Mouse (Mus musculus): ENCODE measurements around the gene Rasgrp1.
A peak's percentile ranks its signal among the peaks of the same experiment; 100 is the strongest.

Gene Rasgrp1

DNA sequence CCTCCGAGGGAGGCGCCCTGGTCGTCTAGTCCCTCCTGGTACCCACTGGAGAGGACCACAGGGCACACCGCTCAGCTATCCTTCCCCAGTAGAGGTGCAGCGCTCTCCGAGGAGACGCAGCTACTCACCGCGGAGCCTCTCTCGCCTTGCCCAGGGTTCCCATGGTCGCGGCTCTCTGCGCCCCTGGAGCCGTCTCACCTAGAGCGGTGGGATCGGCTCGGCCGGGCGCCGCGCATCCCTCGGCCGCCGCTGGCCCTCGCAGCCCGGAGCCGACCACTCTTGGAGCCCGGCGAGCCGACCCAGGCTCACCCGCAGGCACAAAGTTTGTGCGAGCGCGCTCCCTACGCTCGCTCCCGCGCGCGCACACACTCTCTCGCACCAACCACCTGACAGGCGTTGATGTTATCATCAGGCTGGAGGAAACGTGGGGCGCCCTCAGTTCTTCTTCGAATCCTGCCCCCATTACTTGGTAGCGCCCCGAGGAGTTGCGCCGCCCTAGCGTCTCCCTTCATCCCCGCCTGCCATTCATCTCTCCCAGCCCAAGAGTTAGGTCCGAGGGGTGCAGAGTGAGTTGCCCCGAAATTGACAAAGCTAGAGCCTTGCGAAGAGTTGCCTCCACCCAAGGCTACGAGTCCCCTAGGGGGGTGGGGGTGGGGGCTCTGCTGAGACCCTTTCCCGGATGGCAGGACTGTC, at the start of gene Rasgrp1:
Gene Rasgrp1, minus strand, starts transcription at position 455 of the 693 bp plus-strand sequence.
- DNase-seq (ENCODE audit: low spot score in 2 of 2): peak; percentile 69 to 76

DNA sequence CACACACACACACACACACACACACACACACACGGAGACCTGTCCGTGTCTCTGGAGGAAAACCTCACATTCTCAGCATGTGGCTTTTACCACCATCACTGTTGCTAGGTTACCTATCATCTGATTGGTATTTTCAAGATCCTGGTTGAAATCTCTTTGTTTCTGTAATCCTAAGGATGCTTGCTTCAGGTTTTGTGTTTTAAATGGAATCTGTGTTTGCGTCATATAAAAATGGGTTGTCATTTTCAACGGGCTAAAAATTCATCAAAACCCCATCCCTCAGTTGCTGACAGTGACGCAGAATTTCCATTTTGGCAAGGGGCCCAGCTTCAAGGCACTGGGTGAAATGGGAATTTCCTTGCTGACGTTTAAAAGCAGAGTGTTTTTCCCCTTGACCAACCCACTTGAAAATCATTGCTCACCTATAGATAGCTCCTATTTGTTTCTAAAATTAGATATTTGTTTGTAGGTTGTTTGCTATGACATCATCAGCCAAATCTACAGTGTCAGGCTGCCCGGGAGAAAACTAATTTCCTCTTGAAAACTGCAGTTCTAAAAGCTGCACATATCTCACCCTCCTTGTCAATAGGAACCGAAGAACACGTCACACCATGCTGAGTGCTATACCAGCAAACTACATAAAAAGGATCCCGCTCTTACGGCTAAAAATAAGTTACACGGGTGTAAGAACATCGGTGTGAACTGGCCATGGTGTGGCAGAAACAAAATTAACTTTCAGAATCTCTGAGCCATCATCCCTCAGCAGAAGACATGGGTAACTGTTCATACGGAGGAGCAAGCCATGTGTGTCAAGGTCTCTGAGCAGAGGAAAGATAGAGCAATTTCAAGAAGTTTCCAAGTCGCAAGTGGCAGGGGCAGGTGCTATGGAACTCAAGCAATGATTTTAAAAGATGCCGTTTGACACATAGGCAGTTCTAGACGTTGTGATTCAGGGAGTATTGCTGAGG, 47.4 kb upstream of the Rasgrp1 start:
- DNase-seq (ENCODE audit: low spot score in 2 of 2): peak in 1 of 2 experiments; percentile 71

DNA sequence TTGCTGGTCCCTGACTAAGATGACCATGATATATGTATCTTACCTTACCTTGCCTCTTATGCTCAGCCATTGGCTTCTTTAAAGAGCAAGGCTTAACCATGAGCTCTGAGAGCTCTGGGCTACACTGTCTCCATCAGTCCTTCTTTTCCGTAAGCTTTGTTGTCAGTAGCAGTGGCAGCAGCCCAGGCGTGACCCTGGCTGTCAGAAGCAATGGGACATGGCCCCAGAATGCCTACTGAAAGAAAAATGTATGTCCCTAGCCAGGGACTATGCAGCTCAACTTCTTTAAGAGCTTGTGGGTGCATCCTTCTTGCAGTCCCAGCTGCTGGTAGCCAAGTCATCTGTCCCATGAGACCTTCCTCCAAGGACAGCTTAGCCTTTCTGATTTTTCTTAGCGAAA, 46.7 kb upstream of the Rasgrp1 start:
- no peak for DNase-seq (ENCODE audit: low spot score in 2 of 2)

DNA sequence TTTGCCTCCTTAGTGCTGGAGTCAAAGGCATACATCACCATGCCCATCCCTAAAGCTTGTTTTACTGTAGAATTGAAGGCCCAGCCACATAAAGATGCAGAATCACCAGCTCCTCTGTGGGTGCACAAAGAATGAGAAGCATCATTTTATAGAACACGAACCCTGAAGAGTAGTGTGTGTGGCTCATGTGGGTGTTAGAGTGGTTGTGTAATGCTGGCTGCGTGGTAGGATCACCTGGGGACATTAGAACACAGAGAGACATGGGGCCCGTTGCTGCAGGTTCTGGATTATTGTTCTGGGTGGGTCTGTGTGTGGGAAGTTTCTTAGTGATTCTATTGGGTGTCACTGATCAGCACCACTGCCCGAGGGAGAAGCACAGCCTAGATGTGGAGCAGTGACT, 45.3 kb upstream of the Rasgrp1 start:
- DNase-seq (ENCODE audit: low spot score in 2 of 2): no peak

DNA sequence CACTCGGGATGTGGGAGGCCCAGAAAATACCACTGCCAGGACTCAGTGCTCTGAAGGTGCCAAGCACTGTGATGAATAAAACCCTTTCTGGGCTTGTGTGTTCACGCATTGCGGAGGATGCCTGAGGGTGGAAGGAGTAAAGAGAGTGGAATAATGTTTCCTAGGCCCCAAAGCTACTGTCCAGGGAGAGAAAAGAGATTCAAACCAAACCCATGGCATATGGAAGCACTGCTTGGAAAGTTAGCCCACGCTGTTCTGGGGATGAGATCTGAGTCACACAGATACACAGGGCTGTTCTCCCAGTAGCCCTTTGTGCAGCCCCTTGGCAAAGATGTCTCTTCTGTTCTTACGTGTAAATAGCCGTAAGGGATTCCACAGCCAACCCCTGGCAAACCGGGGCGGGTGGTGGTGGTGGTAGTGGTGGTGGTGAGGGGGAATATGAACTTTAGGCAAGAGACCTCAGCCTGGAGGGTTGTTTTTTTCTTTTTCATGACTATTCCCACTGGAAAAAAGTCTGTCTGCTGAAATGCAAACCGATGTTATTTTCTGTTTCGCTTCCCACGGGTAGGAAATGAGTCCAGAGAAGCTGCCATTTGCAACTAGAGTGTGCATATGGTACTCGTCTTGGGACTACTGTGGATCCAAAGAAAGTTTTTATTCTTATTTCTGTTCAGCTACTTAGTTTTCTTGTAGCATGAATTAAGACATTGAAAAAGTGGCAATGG, 44.3 kb upstream of the Rasgrp1 start:
- DNase-seq (ENCODE audit: low spot score in 2 of 2): peak; percentile 41 to 61

DNA sequence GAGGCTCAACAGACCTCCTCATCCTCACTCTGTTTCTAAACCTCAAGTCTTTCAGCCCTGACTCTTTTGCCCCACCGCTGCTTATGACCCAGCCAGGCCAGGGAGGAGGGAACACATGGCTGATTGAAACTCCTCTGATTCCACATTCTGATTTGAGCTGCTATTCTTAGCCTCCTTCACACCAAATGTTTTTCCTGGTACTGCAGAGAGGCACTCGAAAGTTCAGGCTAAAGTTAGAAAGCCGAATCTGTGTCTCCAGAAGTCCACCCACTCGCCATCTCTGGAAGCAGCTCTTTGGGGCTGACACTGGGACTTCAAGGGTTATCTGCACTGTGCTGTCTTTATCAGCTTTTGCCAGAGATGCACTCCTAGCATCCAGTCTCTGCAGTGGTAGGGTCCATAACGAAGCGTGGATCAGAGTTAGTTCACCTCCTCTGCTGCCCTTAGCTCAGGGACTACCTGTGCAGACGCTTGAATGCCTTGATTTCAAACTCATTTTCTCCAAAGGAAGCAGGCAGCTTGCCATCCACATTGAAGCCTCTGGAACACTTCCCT, 43.3 kb upstream of the Rasgrp1 start:
- DNase-seq (ENCODE audit: low spot score in 2 of 2): peak; percentile 53 to 67

DNA sequence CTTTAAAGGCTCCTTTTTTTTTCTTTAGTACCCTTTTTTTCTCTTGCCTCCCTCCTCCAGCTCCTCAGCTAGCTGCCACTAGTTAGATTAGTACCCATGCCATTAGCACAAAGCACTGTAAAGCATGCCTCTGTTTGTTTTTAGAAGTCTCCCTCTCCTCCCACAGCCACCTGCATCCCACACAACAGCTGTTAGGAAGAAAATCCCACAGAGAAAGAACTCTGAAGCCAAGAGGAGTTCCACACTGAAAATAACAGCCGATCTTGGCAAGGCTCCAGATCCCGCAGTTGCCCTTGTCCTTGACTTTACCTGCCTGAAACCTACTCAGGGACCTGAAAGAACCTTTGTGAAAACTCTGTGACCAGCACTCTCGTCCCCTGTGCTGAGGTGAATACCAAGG, 38.5 kb upstream of the Rasgrp1 start:
- DNase-seq (ENCODE audit: low spot score in 2 of 2): peak; percentile 57 to 71

DNA sequence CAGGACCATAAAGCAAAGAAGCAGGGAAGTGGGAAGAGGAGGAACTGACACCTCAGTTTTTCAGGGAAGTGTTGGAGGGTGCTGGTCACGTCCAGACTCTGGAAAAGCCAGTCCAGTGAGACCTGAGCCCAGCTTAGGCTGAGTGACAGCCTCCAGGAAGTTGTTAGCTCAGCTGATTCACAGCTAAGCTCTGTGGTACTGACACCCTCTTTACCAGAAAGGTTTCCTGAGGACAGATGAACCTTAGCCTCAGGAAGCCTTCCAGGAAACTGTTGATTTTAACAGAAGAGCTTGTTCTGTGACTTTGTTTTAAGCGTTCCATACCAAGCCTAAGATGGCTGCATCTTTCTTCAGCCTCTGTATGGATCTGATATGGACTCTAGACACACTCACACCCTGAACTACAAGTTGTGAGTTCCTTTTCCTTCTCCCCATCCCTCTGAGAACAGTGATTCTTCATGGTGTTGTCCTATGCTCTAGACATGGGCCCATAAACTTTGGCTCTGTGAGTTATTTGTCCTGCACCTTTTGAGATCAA, 31.6 kb upstream of the Rasgrp1 start:
- DNase-seq (ENCODE audit: low spot score in 2 of 2): no peak

DNA sequence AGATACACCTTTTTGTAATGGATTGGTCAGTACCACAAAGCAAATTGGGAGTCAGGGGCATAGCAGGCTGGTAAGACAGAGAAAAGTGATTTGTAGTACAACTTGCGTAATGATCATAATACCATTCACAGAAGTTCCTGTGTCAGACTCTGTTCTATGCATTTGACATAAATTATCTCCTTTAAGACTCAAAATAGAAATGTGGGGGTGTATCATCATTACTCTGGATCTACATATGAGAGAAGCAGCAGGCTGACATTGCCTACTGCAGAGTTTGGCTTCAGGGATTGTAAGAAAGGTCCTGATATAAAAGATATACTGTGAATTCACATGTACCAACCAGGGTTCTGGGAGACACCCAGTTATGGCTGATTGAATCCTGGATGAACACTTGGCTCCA, 28.9 kb upstream of the Rasgrp1 start:
- DNase-seq (ENCODE audit: low spot score in 2 of 2): no peak

DNA sequence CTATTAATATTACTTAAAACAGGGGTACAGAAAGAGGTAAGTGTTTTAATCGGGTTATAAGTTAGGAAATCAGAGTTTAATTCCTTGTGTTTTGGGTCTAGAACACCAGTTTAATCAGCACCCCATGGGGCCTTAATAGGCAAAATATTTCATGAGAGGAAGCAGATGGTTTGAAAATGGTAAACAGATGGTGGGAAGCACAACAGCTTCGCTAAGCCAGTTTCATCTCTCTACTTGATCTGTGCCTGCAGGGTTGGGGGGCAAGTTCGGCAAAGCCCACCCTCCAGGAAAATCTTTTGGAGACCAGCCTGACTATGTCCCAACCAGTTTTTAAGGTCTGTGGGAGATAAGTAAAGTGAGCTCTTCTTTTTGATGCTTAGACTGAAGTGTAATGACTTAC, 23.7 kb upstream of the Rasgrp1 start:
- DNase-seq (ENCODE audit: low spot score in 2 of 2): no peak

DNA sequence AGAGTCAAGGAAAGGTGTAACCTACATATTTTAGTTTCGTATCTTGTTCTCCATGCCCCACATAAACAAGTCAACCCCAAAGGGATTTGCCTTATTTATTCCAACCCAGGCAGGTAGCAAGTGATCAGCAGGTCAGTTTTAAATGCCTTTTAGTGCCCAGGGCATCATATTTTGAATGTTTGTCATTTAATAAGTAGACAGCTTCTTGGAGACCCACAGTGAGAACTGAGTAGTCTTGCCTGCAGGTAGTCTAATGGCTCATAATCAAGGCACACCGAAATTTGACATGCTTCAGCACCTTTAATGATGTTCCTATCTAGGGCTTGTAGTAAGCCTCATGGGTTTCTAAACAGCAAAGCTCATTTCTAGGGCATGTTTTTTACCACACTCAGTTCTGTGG, 21.3 kb upstream of the Rasgrp1 start:
- no peak for DNase-seq (ENCODE audit: low spot score in 2 of 2)

DNA sequence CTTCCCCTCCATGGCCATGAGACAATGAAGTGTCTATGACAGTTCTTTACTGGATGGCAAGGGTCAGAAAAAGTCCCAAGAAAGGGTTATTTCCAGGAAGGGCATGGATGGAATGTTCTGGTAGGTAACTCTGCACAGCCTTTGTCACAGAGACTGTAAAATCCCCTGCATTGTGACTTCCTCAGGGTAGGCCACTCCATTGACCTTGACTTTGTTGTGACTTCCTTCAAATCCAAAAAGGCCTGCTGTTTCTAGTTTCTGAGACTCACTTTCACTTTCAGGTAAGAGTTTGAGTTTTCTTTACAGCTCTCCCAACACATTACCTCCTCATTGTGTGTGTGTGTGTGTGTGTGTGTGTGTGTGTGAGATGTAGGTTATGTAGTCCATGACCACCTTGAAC, 15.1 kb upstream of the Rasgrp1 start:
- no peak for DNase-seq (ENCODE audit: low spot score in 2 of 2)

DNA sequence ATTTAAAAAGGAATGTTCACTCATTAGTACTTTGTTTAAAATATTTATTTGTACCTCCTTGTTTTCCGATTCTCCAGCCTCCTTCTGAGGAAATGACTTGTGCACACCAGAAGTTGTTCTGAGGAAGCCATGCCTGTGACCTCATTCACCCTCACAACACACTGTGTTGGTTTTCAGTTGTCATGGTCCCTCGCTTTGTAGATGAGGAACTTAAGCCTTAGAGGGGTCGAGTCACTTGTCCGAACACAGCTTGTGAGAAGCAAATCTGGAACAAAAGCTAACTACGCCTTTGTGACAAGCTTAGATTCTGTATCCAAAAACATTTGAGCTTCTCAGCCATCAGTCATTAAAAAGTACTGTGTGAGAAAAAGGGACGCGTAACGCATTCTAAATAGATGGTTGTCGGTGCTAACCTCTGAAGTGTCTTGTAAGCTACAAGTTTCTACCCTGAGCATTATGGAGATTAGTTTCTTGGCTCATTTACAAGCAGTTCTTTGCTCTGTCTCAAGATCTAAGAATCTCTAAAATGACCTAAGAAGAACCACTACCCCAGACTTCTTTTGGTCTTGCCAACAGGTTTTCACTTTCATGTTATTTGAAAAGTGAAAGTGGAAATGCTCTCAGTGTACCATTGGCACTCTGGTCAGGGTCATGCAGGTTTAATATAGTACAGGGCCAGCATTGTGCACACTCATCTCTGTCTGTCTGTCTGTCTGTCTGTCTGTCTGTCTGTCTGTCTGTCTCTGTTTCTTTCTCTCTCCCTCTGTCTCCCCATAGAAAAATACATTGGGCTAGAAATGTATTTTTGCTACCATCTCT, 9.7 kb upstream of the Rasgrp1 start:
- DNase-seq (ENCODE audit: low spot score in 2 of 2): no peak

DNA sequence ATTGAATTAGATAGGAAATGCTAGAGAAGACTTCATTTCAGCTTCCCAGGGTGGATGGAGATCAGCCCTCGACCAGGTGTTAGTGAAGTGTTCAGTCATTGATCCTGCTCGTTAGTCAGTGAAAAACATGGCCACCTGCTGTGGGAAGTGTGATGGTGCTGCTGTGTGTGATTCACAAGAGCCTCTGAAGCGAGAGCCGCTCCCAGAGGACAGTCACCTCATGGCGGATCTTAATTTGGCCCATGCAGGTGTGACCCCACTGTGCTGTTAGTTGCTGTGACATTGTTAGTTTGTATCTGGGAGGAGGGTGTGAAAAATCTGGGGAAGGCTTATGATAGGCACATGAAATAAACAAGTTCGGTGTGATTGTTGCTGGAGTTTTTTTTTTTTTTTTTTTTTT, 7.3 kb upstream of the Rasgrp1 start:
- no peak for DNase-seq (ENCODE audit: low spot score in 2 of 2)

DNA sequence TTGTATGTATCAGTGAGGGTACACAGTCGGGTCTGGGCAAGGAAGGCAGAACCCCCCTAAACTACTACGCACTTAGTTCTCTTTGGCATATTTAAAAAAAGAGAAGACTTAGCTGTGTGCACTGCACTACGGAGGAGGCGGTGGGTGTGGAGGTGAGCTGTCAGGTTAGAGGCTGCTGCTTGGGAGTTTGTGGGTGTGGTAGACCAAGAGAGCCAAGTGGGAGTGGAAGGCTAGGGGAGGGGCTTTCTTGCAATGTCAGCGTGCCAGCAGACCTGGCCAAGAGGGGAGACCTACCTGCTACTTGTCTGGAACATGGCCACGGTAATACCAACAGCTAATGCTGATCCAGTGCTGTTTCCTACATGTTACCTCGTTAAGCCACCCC, 431 bp upstream of the Rasgrp1 start:
- peak in 1 of 2 experiments; percentile 45 for DNase-seq (ENCODE audit: low spot score in 2 of 2)

DNA sequence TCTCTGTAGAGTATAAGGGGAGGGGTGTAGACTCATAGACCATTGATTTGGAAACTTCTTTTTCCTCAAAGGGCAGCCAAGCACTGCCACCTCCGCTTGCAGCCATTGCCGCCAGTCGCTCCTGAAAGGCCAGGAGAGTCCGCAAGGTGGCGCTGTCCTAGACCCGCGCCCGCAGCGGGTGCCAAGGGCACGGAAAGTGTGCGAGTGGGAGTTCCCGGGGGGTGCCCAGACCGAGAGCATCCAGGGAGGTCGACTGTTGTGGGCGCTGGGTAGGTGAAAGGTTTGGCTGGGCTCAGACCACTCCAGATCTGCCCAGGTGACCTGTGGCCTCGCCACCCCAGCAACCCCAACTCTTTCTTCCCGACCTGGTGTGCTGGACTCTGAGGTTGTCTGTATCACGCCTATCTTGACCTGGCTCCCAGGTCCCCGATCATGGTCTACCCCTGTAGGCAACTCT, 683 bp downstream of the Rasgrp1 start:
- DNase-seq (ENCODE audit: low spot score in 2 of 2): peak; percentile 77 to 86

DNA sequence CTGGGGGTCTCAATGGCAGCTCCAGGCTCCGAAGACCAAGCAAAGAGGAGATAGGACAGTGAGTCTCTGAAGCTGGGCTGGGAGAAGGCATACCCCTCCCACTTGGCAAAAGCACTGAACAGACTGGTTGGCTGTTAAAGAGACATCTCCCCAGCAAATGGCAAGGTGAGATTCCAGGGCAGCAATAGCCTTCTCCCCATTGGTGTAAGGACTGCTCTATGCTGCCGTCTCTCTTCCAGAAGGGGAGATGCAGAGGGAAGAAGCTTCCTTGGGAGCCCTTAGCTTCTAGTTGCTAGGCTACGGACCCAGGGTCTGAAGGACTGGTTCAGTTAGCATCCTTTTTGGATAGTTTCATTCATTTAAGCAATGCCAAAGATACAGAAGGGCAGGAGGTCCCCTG, 4.3 kb downstream of the Rasgrp1 start:
- DNase-seq (ENCODE audit: low spot score in 2 of 2): peak; percentile 48 to 58

DNA sequence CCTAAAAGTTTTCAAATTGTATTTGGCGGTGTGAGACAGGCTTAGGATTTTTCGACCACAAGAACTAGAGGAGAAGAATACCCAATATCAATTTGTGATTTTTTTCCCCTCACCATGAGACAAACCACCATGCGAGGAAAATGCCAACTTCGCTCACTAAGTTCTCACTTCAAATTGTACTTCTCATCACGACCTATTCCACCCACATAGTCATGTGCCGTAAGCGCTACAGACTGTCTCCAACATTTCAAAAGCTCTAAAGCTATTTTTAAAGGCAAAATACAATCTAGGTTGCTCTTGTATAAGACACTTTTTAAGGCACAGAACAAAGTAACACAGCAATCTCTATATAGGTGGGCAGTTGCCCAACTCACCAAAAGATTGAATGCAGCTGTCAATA, 4.9 kb downstream of the Rasgrp1 start:
- no peak for DNase-seq (ENCODE audit: low spot score in 2 of 2)

DNA sequence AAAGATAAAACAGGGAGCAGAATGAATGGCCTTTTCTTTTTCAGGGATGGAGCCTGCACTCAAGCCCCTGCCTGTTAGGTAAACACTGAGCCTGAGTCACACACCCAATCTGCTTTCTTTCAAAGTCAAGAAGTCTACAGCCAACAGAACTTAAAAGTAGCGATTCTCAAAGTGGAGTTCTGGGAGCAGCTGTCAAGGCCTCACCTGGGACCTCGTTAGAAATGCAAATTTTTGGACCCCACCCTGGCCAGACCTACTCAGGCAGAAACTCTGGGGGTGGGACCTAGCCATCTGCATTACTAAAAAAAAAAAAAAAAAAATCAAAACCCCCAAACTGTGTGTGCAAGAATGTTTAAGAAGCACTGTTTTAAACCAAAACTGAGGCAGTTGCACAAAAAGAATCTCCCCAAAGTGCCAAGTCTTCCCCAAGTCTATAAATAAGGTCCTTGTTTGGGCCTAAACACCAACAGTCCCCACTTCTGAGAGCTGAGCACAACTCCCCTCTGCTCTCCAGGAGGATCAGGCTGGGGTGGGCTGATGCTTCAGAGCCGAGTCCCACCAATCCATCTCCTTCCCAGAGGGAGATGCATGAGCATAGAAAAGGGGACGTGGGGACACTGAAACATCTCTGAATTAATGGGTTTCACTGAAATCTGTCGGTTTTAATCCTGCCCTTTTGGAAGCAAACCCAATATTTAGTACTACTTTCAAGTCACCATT, 5.7 kb downstream of the Rasgrp1 start:
- peak in 1 of 2 experiments; percentile 20 for DNase-seq (ENCODE audit: low spot score in 2 of 2)

DNA sequence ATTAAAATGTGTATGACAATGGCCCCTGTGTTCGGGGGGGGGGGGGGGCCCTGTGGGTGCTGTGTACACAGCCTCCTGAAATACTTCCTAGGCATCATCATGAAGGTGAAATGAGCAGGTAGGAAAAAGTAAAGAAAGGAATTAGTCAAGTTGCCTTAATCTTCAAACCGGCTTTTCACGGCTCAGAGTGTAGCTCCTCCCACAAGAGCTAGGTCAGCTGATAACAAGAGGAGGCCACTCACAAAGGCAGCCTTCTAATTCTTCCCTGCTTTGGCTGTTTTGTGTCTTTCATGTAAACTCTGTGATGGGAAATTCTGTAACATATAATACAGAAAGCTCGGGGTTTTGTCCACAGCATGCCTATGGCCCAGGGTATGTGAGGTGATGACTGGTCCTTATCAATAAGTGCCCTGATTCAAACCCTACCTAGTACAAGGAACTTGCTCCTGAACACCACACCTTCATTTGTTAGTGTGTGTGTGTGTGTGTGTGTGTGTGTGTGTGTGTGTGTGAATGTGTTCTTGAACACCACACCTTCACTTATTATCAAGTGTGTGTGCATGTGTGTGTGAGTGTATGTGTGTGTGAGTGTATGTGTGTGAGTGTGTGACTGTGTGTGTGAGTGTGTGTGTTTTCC, 7.1 kb downstream of the Rasgrp1 start:
- no peak for DNase-seq (ENCODE audit: low spot score in 2 of 2)

Measured in right cerebral cortex, postnatal 10 days (tissue).